Mouse (Mus musculus) thymus, adult 2 months (tissue): ENCODE results near the gene Plcd1. TPM values are rescaled to one million over a fixed set of nuclear protein-coding genes. Genes with fewer than 3 reads are reported as not detected.

Experiments
- DNase-seq: peaks from one replicate; pipeline ENCODE4 v3.0.0; 2021
- H3K27ac ChIP-seq: fragments of 200-500 bp; 2 replicates; pipeline ENCODE4 v1.5.1; 2012; ENCODE audit warnings: low read length, control low read depth; ENCODE audit not compliant: control insufficient read depth, insufficient read depth
- H3K27me3 ChIP-seq: fragments of 200-500 bp; 2 replicates; pipeline ENCODE4 v1.6.1; 2012; ENCODE audit warnings: mild to moderate bottlenecking, low read length, moderate library complexity, mixed read lengths; ENCODE audit not compliant: control insufficient read depth, insufficient read depth
- H3K36me3 ChIP-seq: fragments of 200-500 bp; 2 replicates; pipeline ENCODE4 v1.6.1; 2012; ENCODE audit warnings: mild to moderate bottlenecking, low read length, moderate library complexity; ENCODE audit not compliant: control insufficient read depth, insufficient read depth
- H3K4me1 ChIP-seq: fragments of 200-500 bp; replicated peaks from 2 replicates; pipeline ENCODE4 v1.6.1; 2012; ENCODE audit warnings: low read length; ENCODE audit not compliant: control insufficient read depth, insufficient read depth
- H3K4me3 ChIP-seq: fragments of 200-500 bp; 2 replicates; pipeline ENCODE4 v1.5.1; 2012; ENCODE audit warnings: mild to moderate bottlenecking, low read length, control low read depth, moderate library complexity; ENCODE audit not compliant: control insufficient read depth, insufficient read depth
- CTCF ChIP-seq: fragments of 200-500 bp; IDR thresholded peaks from 2 replicates; pipeline ENCODE4 v1.5.1; 2012; ENCODE audit warnings: mild to moderate bottlenecking, control low read depth, low read length, moderate library complexity, borderline replicate concordance; ENCODE audit not compliant: control insufficient read depth, poor library complexity, insufficient read depth; ENCODE audit errors: extremely low read depth
- POLR2A ChIP-seq: fragments of 200-500 bp; IDR thresholded peaks from 2 replicates; pipeline ENCODE4 v1.6.1; 2012; ENCODE audit warnings: mild to moderate bottlenecking, low read length, control low read depth, moderate library complexity; ENCODE audit not compliant: control insufficient read depth, poor library complexity, insufficient read depth; ENCODE audit errors: extremely low read depth
- WGBS: fragments of 180-500 bp; shearing (Covaris S2); methylation state at CpG from one replicate; pipeline ENCODE4 v1.1.7; 2018; 5-methylcytosine and 5-hydroxymethylcytosine counted together
- polyA plus RNA-seq: library from polyadenylated mRNA; depleted of rRNA; stranded (reverse); fragments of >200 nt; gene quantifications from 2 replicates; pipeline ENCODE4 v1.2.3, GENCODE M21; 2012; rRNA removed

Gene Plcd1
- polyA plus RNA-seq, 1 experiment = 22.7 TPM

GRCm38 (mm10) chr9:119025832-119026331, 67.4 kb downstream of the Plcd1 start:
- DNase-seq = no peak
- WGBS = 96% methylated on average over 7 of the region's 7 CpGs

GRCm38 (mm10) chr9:119025263-119025662, 68.0 kb downstream of the Plcd1 start:
- no peak for TF ChIP-seq POLR2A
- TF ChIP-seq CTCF = no peak
- WGBS = 71% methylated on average over 6 of the region's 6 CpGs
- Histone ChIP-seq H3K27me3 (no peaks in the 10 kb centered on the region), H3K4me1 (no peaks in the 10 kb centered on the region), H3K27ac (no peak overlapping the region), H3K36me3 (no peaks in the 10 kb centered on the region), H3K4me3 (no peak overlapping the region)
- DNase-seq = no peak

More at GRCm38 (mm10) chr9:119025832-119026331, 67.4 kb downstream of the Plcd1 start:
- Histone ChIP-seq H3K36me3 (no peaks in the 10 kb centered on the region), H3K27ac (no peak overlapping the region), H3K4me1 (no peaks in the 10 kb centered on the region), H3K27me3 (no peaks in the 10 kb centered on the region), H3K4me3 (no peak overlapping the region)
- no peak for TF ChIP-seq POLR2A
- no peak for TF ChIP-seq CTCF

- TF ChIP-seq POLR2A = no peak
- no peak for TF ChIP-seq CTCF
- 90% methylated on average over 7 of the region's 7 CpGs for WGBS
- H3K27ac ChIP-seq = no peak overlapping the region
- H3K36me3 ChIP-seq = no peaks in the 10 kb centered on the region
- H3K4me3 ChIP-seq = no peak overlapping the region
- H3K27me3 ChIP-seq = no peaks in the 10 kb centered on the region
- H3K4me1 ChIP-seq = no peaks in the 10 kb centered on the region
- DNase-seq = no peak
These were observed 71.6 kb downstream of the Plcd1 start for GRCm38 (mm10) chr9:119021731-119022130.

Other genes with a start within 250 kb of the Plcd1 start
- 9.3 and 10.6 TPM in 2 replicates for gene Ctdspl, start 167.0 kb downstream of the Plcd1 start, polyA plus RNA-seq
- 6.7 and 7.9 TPM in 2 replicates for gene Vill, start 40.7 kb downstream of the Plcd1 start, polyA plus RNA-seq
- gene Dlec1, start 9.0 kb upstream of the Plcd1 start, polyA plus RNA-seq = 0.73 and 1.2 TPM in 2 replicates
- 10.2 and 16.1 TPM in 2 replicates for gene Acaa1b, start 63.6 kb upstream of the Plcd1 start, polyA plus RNA-seq
- gene Gm47289, start 65.7 kb upstream of the Plcd1 start, polyA plus RNA-seq = not detected in 2 replicates
- 0.14 and 0.23 TPM in 2 replicates for gene Slc22a13, start 115.6 kb upstream of the Plcd1 start, polyA plus RNA-seq
- 24.5 and 25.3 TPM in 2 replicates for gene Oxsr1, start 228.9 kb upstream of the Plcd1 start, polyA plus RNA-seq
- gene Acaa1a, start 246.2 kb upstream of the Plcd1 start, polyA plus RNA-seq = 193 and 212 TPM in 2 replicates
- gene Myd88, start 247.9 kb upstream of the Plcd1 start, polyA plus RNA-seq = 29.1 and 30.8 TPM in 2 replicates